Mouse (Mus musculus): Measurements from ENCODE around the gene Rai1. TPM values are rescaled to one million over a fixed set of nuclear protein-coding genes. Genes with fewer than 3 reads are reported as not detected.

Gene Rai1
- polyA plus RNA-seq, 1 experiment from 2014 or later = 22.6 TPM

DNA sequence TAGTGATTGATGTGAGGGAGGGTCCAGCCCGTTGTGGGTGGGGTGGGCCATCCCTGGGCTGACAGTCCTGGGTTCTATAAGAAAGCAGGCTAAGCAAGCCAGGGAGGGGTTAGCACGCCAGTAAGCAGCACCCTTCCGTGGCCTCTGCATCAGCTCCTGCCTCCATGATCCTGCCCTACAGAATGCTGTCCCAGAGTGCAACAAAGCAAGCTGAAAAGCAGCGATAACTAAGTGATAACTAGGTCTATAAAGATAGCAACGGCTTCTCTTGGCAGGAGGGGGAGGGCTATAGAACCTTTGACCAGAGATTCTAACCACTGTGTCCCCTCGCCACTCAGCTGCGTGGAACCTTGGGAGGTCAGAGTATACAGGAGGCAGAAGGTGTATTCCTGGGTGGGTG is 112.7 kb downstream of the Rai1 start:
- Histone ChIP-seq H3K4me1 (peaks cover 71% of the 10 kb centered on the region), H3K27ac (no peak overlapping the region), H3K36me3 (peaks cover 12% of the 10 kb centered on the region), H3K9me3 (no peaks in the 10 kb centered on the region), H3K4me2 (no peak overlapping the region), H3K27me3 (no peaks in the 10 kb centered on the region), H3K9ac (no peak overlapping the region), H3K4me3 (no peak overlapping the region)
- WGBS = 84% methylated on average over 7 of the region's 7 CpGs
- ATAC-seq (ENCODE audit: insufficient number of reproducible peaks, low FRiP score, low TSS enrichment, low read depth) = no peak

DNA sequence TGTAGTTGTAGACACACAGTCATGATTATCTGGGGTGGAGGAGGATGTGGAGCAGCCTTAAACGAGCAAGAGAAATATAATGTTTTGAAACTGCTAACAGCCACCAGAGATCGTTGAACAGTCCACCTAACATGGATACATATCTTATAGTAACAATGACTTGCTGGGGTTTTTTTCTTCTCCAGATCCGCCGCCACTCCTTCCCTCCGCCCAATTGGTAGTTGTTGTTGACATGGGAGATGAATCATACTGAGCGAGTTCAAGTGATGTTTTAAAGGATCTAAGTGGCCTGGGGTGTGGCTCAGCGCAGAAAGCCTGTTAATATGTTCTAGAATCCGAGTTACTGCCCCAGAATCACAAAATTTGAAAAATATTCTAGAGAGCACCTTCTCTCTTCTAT is 114.8 kb downstream of the Rai1 start:
- Histone ChIP-seq H3K36me3 (peaks cover 12% of the 10 kb centered on the region), H3K27ac (peak overlapping the region; percentile 90), H3K4me1 (peaks cover 67% of the 10 kb centered on the region), H3K27me3 (no peaks in the 10 kb centered on the region), H3K4me2 (peak overlapping the region; percentile 71), H3K4me3 (peak overlapping the region; percentile 79), H3K9me3 (no peaks in the 10 kb centered on the region), H3K9ac (peak overlapping the region; percentile 81)
- 31% methylated on average over 8 of the region's 8 CpGs for whole genome bisulfite sequencing
- no peak for ATAC-seq (ENCODE audit: insufficient number of reproducible peaks, low FRiP score, low TSS enrichment, low read depth)

DNA sequence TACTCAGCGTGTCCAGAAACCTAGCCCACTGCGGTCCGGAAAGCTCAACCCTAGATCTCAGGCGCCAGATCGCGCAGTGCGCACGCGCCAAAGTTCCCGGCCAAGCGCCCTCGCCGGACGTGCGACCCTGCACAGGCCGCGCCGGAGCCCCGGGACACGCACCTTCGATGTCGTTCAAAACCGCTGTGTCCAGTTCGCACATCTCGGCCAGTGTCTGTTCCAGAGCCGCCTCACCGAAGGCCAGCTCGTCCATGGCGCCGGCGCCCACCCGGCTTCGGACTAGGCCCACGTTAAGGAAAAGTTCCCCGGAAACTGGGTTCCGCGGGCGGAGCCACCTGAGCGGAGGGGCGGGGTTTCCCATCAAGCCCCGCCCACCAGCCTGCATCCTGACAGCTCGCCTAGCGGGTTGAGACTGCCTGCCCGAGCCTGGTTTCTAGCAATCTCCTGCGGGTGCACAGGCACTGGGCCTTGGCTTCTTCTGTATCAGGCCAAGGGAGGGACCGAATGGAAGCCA is 115.5 kb downstream of the Rai1 start:
- Histone ChIP-seq H3K4me3 (peak overlapping the region; percentile 79), H3K27me3 (no peaks in the 10 kb centered on the region), H3K9ac (peak overlapping the region; percentile 81), H3K9me3 (no peaks in the 10 kb centered on the region), H3K27ac (peak overlapping the region; percentile 90), H3K4me1 (peaks cover 69% of the 10 kb centered on the region), H3K4me2 (peak overlapping the region; percentile 71), H3K36me3 (peaks cover 12% of the 10 kb centered on the region)
- WGBS = under 1% methylated on average over 46 of the region's 46 CpGs
- peak; percentile 73 for ATAC-seq (ENCODE audit: insufficient number of reproducible peaks, low FRiP score, low TSS enrichment, low read depth)

DNA sequence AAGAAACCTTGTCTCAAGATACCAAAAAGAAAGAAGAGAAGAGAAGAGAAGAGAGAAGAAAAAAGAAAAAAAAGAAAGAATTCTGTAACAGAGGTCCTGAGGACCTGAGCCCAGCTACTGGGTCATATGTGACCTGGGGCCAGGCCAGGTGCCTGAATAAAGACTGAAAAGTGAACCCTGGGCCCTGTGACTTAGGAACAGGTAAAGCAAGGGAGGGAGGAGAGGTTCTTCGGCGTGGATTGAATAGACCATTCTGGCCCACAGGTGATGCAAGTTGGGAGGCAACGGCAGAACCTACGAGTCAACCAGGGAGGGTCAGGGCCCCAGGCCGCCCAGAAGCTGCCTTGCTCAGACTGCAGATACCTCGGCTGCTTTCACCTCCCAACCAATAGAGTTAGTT is 116.6 kb downstream of the Rai1 start:
- peaks cover 59% of the 10 kb centered on the region for H3K4me1 ChIP-seq
- 79% methylated on average over 6 of the region's 6 CpGs for WGBS
- ATAC-seq (ENCODE audit: insufficient number of reproducible peaks, low FRiP score, low TSS enrichment, low read depth) = no peak
- peaks cover 13% of the 10 kb centered on the region for H3K36me3 ChIP-seq
- H3K9me3 ChIP-seq = no peaks in the 10 kb centered on the region
- H3K27me3 ChIP-seq = no peaks in the 10 kb centered on the region
- no peak overlapping the region for H3K4me3 ChIP-seq
- H3K9ac ChIP-seq = no peak overlapping the region
- no peak overlapping the region for H3K4me2 ChIP-seq
- H3K27ac ChIP-seq = no peak overlapping the region

DNA sequence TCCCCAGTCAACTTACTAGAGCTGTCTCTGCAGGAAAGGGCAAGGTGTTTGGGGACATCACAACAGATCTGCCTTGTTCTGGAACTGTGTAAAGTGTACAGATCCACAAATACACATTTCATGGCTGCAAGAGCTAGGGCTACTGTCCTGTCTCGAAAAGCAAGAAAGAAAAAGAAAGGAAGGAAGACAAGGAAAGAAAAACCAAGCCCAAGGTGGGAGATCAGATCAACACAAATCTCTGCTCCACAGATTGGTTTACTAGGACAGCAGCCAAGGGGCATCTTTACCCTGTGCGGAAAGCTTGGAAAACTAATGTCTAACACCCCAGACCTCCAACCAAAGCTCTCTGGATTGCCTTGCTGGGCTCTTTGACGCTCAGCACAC is 117.3 kb downstream of the Rai1 start:
- Histone ChIP-seq H3K4me3 (peak overlapping the region; percentile 42; the same call in 1 of the 2 replicates), H3K9ac (no peak overlapping the region), H3K36me3 (peaks cover 17% of the 10 kb centered on the region), H3K4me1 (peaks cover 53% of the 10 kb centered on the region), H3K4me2 (peak overlapping the region; percentile 77), H3K9me3 (no peaks in the 10 kb centered on the region), H3K27me3 (no peaks in the 10 kb centered on the region), H3K27ac (no peak overlapping the region)
- no peak for ATAC-seq (ENCODE audit: insufficient number of reproducible peaks, low FRiP score, low TSS enrichment, low read depth)
- 48% methylated on average over 3 of the region's 3 CpGs for WGBS

DNA sequence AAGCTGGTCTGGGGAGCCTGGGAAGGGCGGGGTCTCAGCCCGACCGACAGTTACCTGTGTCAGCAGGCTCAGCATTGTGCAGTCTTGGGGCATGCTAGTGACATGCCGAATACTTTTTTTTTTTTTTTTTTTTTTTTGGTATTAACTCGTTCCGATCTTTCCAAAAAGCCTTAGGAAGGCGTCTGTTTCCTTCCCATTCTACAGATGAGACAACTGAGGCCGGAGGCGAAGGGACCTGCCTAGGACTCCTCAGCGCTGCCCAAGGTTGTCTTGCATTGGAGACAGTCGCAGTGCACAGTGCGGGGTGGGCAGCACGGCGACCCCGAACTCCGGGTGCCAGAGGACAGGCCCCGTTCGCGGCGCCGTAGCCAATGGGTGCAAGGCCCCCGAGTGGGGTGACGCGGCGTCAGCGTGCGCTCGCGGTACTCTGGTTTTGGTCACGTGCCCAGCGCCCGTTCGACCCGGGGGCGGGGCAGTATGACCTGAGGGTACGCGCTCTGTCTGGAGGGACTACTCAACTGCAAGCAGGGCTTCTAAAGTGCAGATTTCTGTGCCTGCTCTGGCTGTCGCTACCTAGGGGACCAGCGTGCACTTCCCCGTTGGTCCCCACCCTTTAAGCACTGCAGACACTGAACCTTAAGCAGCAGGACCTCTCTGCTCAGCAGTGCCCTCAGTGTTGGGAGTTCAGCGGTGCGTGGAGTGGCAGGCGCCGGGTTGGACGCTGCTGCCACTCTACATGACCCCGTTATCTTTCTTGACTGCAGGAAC is 117.8 kb downstream of the Rai1 start, which contains the start of gene Srebf1:
Srebf1 (minus strand) TSS at position 113 of the 768 bp plus-strand sequence.
- Histone ChIP-seq H3K4me2 (peak within 1 kb of the TSS; percentile 77), H3K9ac (0 out of 2 replicates have a peak within 1 kb of the TSS, but pooled peaks have one; percentile 1), H3K4me1 (peaks cover 48% of the 10 kb centered on the region), H3K36me3 (peaks cover 13% of the 10 kb centered on the region), H3K27ac (peak within 1 kb of the TSS; percentile 65), H3K27me3 (no peaks in the 10 kb centered on the region), H3K4me3 (peak within 1 kb of the TSS; percentile 42), H3K9me3 (no peaks in the 10 kb centered on the region)
- WGBS = 3% methylated on average over 46 of the region's 46 CpGs
- peak; percentile 46; the same call in 1 of the 2 replicates for ATAC-seq (ENCODE audit: insufficient number of reproducible peaks, low FRiP score, low TSS enrichment, low read depth)

DNA sequence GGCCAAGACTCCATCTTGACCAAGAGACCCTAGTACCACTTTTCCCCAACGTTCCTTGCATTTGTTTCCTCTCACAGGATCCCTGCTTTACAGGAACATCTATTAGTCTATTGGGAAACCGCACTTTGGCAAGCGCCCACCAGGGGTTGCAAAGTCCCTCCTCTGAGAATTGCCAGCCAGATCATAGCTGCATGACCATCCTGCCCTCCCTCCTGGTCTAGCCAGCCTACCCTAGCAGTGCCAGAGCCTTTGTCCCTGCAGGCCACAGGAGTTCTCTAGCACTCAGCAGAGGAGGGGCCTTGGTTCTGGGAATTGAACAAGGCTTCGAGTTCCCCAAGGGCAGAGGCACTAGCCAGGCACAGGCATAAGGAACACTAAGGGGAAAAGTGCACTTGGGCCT is 119.9 kb downstream of the Rai1 start:
- H3K4me3 ChIP-seq = no peak overlapping the region
- no peak overlapping the region for H3K4me2 ChIP-seq
- no peaks in the 10 kb centered on the region for H3K9me3 ChIP-seq
- peaks cover 18% of the 10 kb centered on the region for H3K36me3 ChIP-seq
- ATAC-seq (ENCODE audit: insufficient number of reproducible peaks, low FRiP score, low TSS enrichment, low read depth) = no peak
- H3K27ac ChIP-seq = no peak overlapping the region
- peaks cover 33% of the 10 kb centered on the region for H3K4me1 ChIP-seq
- 51% methylated on average over 4 of the region's 4 CpGs for WGBS
- H3K27me3 ChIP-seq = no peaks in the 10 kb centered on the region
- H3K9ac ChIP-seq = no peak overlapping the region

DNA sequence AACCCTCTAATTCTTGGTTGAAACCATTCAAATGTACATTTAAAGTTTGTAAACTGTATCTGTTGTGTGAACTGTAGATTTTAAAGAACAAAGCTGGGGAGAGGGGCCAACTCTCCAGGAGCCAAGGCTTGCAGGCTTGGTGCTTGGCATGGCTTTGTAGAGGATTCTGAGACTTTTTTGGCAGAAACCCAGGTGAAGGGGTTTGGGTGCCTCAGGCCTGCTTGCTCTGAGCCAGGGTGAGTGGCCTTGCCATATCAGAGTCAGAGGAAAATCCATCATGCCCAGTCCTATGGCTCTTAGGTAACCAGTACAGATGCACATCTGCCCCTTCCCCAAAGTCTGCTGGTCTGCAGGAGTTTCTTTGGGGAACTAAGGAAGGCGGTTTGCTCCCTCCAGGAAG is 121.1 kb downstream of the Rai1 start:
- H3K27me3 ChIP-seq = no peaks in the 10 kb centered on the region
- H3K36me3 ChIP-seq = peaks cover 19% of the 10 kb centered on the region
- H3K4me3 ChIP-seq = no peak overlapping the region
- ATAC-seq (ENCODE audit: insufficient number of reproducible peaks, low FRiP score, low TSS enrichment, low read depth) = no peak
- H3K9me3 ChIP-seq = no peaks in the 10 kb centered on the region
- no peak overlapping the region; the same call in 1 of the 2 replicates for H3K27ac ChIP-seq
- 90% methylated on average over 1 of the region's 1 CpGs for WGBS
- H3K9ac ChIP-seq = no peak overlapping the region
- no peak overlapping the region for H3K4me2 ChIP-seq
- peaks cover 38% of the 10 kb centered on the region for H3K4me1 ChIP-seq

DNA sequence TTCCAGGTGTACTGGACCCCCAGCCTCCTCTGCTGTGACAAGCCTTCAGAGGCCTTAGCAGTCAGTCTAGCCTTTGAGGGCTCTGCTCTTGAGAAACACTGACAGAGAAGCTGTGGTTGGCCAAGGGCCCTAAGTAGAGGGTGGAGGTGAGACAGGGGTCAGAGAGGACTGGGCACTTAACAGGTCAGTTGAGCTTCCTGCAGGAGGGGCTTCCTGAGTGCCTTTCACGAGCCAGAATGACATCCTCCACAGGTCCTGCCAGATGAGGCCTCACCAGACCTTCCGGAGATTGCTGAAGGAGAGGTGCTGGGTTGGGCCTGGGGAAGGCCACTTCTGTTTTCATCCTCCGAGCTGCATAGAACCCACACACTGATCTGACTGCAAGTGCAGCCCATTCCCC is 123.7 kb downstream of the Rai1 start:
- 55% methylated on average over 3 of the region's 3 CpGs for WGBS
- no peaks in the 10 kb centered on the region for H3K27me3 ChIP-seq
- peaks cover 19% of the 10 kb centered on the region for H3K36me3 ChIP-seq
- no peak overlapping the region for H3K4me2 ChIP-seq
- no peak overlapping the region for H3K9ac ChIP-seq
- H3K27ac ChIP-seq = no peak overlapping the region
- peaks cover 38% of the 10 kb centered on the region for H3K4me1 ChIP-seq
- ATAC-seq (ENCODE audit: insufficient number of reproducible peaks, low FRiP score, low TSS enrichment, low read depth) = no peak
- H3K9me3 ChIP-seq = no peaks in the 10 kb centered on the region
- no peak overlapping the region for H3K4me3 ChIP-seq

DNA sequence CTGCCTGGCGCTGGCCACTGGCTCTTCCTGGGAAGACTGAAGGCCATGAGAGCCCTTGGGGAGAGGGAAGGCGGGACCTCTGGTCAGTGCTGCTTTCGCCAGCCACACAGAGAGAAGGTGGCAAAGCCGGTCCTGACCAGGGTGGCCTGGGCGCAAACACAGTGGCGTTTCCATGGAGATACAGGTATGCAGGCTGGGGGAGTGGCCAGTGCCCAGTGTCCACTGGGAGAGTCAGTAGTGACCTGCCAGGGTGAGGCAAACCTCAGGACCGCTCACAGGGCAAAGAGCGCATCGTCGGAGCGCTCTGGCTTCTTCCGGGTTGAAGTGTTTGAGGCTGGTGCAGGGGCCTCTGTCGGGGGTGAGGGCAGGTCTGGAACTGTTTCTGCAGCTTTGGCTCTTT is 125.0 kb downstream of the Rai1 start:
- no peak overlapping the region for H3K27ac ChIP-seq

DNA sequence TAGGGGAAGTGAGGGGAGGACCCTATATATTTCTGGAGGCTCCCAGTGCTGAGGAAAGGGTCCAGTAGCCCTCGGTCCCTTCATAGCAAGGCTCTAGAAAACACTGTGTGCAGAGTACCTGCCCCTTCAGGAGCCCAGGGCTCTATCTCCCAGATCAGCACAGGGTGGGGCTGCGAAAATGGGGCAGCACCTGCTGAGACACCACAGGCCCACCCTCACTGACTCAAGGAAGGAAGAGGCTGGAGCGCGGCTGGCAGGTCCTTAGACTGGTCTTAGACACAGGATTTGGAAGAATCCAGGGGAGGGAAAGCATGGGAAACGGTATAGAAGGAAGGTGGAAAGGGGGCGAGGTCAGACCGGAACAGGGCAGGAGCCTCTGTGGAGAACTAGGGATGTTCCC is 125.7 kb downstream of the Rai1 start:
- H3K4me1 ChIP-seq = peaks cover 36% of the 10 kb centered on the region
- H3K27me3 ChIP-seq = no peaks in the 10 kb centered on the region
- H3K4me3 ChIP-seq = no peak overlapping the region
- no peak overlapping the region for H3K4me2 ChIP-seq
- H3K27ac ChIP-seq = no peak overlapping the region
- no peaks in the 10 kb centered on the region for H3K9me3 ChIP-seq
- ATAC-seq (ENCODE audit: insufficient number of reproducible peaks, low FRiP score, low TSS enrichment, low read depth) = no peak
- H3K9ac ChIP-seq = no peak overlapping the region
- WGBS = 87% methylated on average over 7 of the region's 7 CpGs
- peaks cover 23% of the 10 kb centered on the region for H3K36me3 ChIP-seq

More for the DNA sequence above, 125.0 kb downstream of the Rai1 start:
- Histone ChIP-seq H3K27me3 (no peaks in the 10 kb centered on the region), H3K4me2 (no peak overlapping the region), H3K4me3 (no peak overlapping the region), H3K9me3 (no peaks in the 10 kb centered on the region), H3K4me1 (peaks cover 36% of the 10 kb centered on the region), H3K36me3 (peaks cover 19% of the 10 kb centered on the region), H3K9ac (no peak overlapping the region)
- 60% methylated on average over 13 of the region's 13 CpGs for WGBS
- ATAC-seq (ENCODE audit: insufficient number of reproducible peaks, low FRiP score, low TSS enrichment, low read depth) = no peak

DNA sequence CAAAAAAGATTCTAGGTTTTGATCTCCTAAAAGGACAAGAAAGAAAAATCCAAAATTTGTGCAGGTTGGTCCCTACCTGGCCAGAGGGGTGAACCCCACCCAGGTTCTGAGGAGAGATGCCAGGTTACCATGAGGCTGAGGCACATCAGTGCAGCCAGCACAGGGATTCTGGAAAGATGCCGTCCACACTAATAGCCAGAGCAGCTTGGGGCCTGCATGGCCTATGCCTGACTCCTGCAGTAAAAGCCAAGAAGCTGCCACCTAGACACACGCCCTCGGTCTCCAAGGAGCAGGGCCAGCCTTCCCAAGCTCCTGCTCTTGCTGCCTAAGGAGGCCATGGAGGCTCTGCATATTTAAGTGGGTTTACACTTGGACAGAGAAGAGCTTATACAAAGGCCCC is 126.5 kb downstream of the Rai1 start:
- H3K9me3 ChIP-seq = no peaks in the 10 kb centered on the region
- H3K36me3 ChIP-seq = peaks cover 31% of the 10 kb centered on the region
- H3K27ac ChIP-seq = no peak overlapping the region
- no peak for ATAC-seq (ENCODE audit: insufficient number of reproducible peaks, low FRiP score, low TSS enrichment, low read depth)
- peaks cover 36% of the 10 kb centered on the region for H3K4me1 ChIP-seq
- no peak overlapping the region for H3K4me3 ChIP-seq
- no peak overlapping the region for H3K4me2 ChIP-seq
- no peaks in the 10 kb centered on the region for H3K27me3 ChIP-seq
- WGBS = 73% methylated on average over 3 of the region's 3 CpGs
- no peak overlapping the region for H3K9ac ChIP-seq
